Mouse (Mus musculus): ENCODE data around the gene Rnf130. TPM values are rescaled to one million over a fixed set of nuclear protein-coding genes. Genes with fewer than 3 reads are reported as not detected.
A peak's percentile ranks its signal among the peaks of the same experiment; 100 is the strongest.

Rnf130 gene
- total RNA-seq, 2 experiments from 2014 or later: 63.4 to 115 TPM

- no peak for ATAC-seq (replicated peaks; ENCODE audit: low FRiP score, low TSS enrichment, poor library complexity, severe bottlenecking)
Measured at GRCm38 (mm10) chr11:50127781-50128180, 102.6 kb downstream of the Rnf130 start.

- peak; percentile 85 for ATAC-seq (replicated peaks; ENCODE audit: low FRiP score, low TSS enrichment, poor library complexity, severe bottlenecking)
Measured at GRCm38 (mm10) chr11:50130811-50131766, 105.9 kb downstream of the Rnf130 start, which contains the start of gene Tbc1d9b. Tbc1d9b (plus strand) TSS chr11:50131396.

- ATAC-seq (replicated peaks; ENCODE audit: low FRiP score, low TSS enrichment, poor library complexity, severe bottlenecking): no peak
Measured at GRCm38 (mm10) chr11:50131801-50132201, 106.7 kb downstream of the Rnf130 start.

- no peak for ATAC-seq (replicated peaks; ENCODE audit: low FRiP score, low TSS enrichment, poor library complexity, severe bottlenecking)
Measured at GRCm38 (mm10) chr11:50132265-50132664, 107.1 kb downstream of the Rnf130 start.

- ATAC-seq (replicated peaks; ENCODE audit: low FRiP score, low TSS enrichment, poor library complexity, severe bottlenecking): no peak
Measured at GRCm38 (mm10) chr11:50134136-50134859, 109.2 kb downstream of the Rnf130 start.

GRCm38 (mm10) chr11:50138206-50138822 is 113.2 kb downstream of the Rnf130 start:
- 0 out of 2 replicates have a peak, but pooled peaks have one; percentile 31 for ATAC-seq (replicated peaks; ENCODE audit: low FRiP score, low TSS enrichment, poor library complexity, severe bottlenecking)

- no peak for ATAC-seq (replicated peaks; ENCODE audit: low FRiP score, low TSS enrichment, poor library complexity, severe bottlenecking)
Measured at GRCm38 (mm10) chr11:50139571-50139970, 114.4 kb downstream of the Rnf130 start.

- ATAC-seq (replicated peaks; ENCODE audit: low FRiP score, low TSS enrichment, poor library complexity, severe bottlenecking): no peak
Measured at GRCm38 (mm10) chr11:50145529-50145928, 120.4 kb downstream of the Rnf130 start.

GRCm38 (mm10) chr11:50146121-50146520 is 121.0 kb downstream of the Rnf130 start:
- no peak for ATAC-seq (replicated peaks; ENCODE audit: low FRiP score, low TSS enrichment, poor library complexity, severe bottlenecking)

GRCm38 (mm10) chr11:50147267-50147957 is 122.3 kb downstream of the Rnf130 start:
- peak; percentile 39; the same call in 1 of the 2 replicates for ATAC-seq (replicated peaks; ENCODE audit: low FRiP score, low TSS enrichment, poor library complexity, severe bottlenecking)

- no peak for ATAC-seq (replicated peaks; ENCODE audit: low FRiP score, low TSS enrichment, poor library complexity, severe bottlenecking)
Measured at GRCm38 (mm10) chr11:50147958-50148476, 122.9 kb downstream of the Rnf130 start.

GRCm38 (mm10) chr11:50149200-50149599 is 124.1 kb downstream of the Rnf130 start:
- ATAC-seq (replicated peaks; ENCODE audit: low FRiP score, low TSS enrichment, poor library complexity, severe bottlenecking): no peak

GRCm38 (mm10) chr11:50149603-50150150 is 124.5 kb downstream of the Rnf130 start:
- ATAC-seq (replicated peaks; ENCODE audit: low FRiP score, low TSS enrichment, poor library complexity, severe bottlenecking): no peak

- no peak for ATAC-seq (replicated peaks; ENCODE audit: low FRiP score, low TSS enrichment, poor library complexity, severe bottlenecking)
Measured at GRCm38 (mm10) chr11:50151374-50151773, 126.2 kb downstream of the Rnf130 start.

GRCm38 (mm10) chr11:50154166-50154565 is 129.0 kb downstream of the Rnf130 start:
- ATAC-seq (replicated peaks; ENCODE audit: low FRiP score, low TSS enrichment, poor library complexity, severe bottlenecking): no peak

Data from megakaryocyte-erythroid progenitor cell, adult 5-6 weeks (primary cell).